Mouse (Mus musculus) lung, adult 18-20 months (tissue): Measurements from ENCODE around the gene Arrdc4.

ENCODE experiments used
- DNase-seq, 2 experiments: peaks; one replicate each; pipeline ENCODE4 v3.0.0; 2022; ENCODE audit warnings: mixed read lengths in 2 of 2

The Arrdc4 gene

DNA sequence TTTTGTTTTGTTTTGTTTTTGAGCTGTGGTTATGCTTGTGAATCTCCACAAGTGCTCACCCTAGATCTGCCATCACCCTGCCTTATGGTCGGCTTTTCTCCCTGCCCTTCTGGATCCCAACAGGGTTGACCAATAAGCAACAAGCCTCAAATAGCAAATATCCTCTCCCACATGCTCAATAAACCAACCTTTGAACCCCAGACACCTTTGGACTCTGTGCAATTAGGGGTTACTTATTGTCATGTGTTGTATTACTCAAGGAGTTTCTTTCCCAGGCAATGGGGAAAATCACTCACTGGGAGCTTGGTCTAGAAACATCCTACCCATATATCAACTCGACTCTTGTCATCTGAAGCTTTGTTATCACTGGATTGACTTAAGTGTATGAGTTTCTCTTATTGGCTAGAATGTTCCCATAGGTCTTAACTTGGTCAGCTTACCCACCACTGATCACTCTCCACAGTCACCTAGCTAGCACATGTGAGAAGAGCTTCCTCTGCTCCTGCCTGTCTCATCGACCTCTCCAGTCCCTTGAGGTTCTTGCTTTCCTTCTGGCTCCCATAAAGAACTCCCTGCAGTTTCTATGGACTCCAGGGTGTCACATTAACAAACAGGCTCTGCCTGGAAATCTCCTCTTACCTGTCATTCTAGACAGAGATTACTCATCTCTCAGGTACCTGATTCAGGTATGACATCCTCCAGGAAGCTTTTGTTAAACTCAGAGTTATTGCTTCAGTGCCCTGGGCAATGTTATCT, 40.3 kb downstream of the Arrdc4 start:
- DNase-seq, result no peak

DNA sequence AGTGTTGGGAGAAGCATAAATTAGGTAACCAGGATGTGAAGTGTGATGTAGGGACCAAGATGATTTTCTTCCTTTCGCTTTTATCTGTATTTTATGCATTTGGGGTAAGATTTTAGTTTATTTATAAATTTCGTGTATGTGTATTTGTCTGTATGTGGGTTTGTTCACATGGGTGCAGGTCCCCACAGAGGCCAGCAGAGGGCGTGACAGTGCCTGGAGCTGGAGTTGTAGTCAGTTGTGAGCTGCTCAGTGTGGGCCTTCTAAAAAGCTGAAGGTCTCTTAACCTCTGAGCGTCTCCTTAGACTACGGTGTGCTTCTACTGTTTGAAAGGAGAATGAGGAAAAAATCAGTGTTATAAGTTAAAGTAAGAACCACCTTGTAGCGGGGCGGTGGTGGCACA, 43.9 kb downstream of the Arrdc4 start:
- no peak for DNase-seq

DNA sequence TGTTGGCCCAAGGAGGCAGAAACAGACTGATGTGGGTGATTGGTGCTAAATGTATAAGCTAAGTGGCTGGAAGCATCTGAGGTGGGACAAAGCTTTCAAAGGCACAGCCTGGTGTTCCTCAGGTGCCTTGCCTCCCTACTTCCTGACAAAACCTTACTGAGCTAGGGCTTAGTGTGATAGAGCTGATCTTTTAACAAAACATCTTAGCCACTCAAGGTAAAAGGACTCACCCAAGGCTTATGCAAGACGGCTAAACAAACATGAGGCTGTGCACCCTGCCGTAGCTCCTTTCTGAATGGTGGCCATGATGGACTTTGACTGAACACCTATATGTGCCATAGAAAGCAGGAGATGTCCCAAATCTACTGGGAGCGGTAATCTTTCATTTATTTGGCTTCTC, 51.7 kb downstream of the Arrdc4 start:
- DNase-seq, result no peak

DNA sequence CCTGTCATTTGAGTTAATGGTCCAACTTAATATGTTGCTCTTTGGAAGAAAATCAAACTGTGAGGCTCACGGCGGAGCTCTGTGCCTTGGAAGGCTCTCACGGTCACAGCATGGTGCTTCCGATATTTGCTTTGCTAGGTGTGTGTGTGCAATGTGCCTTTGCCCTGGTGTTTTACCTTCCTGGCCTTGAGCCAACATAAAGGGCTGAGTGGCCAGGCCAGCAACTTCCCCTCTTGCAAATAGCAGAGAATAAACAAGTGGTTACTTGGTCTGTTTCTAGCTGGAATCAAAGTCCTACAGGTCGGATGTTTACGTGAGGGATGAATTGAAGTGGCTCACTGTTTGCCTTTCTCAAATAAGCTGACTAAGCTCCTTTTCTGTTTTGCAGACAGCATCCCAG, 52.1 kb downstream of the Arrdc4 start:
- peak; percentile 61 to 78 for DNase-seq

DNA sequence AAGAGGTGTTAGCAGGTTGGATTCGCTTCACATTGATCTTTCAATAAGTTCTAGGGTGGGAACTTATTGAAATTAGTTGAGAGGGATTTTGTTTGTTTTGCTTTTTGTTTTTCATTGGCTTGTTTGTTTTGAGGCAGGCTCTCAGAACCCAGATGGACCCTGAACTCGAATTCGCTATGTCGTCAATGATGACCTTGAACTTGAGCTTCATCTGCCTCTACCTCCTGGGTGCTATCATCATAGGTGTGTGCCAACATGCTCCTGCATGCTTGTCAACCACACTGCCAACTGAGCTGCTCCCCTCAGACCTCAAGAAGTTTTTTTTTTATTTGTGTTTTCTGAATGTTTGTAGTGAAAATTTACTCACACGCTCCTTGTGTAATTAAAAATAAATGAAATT, 52.6 kb downstream of the Arrdc4 start:
- no peak for DNase-seq

DNA sequence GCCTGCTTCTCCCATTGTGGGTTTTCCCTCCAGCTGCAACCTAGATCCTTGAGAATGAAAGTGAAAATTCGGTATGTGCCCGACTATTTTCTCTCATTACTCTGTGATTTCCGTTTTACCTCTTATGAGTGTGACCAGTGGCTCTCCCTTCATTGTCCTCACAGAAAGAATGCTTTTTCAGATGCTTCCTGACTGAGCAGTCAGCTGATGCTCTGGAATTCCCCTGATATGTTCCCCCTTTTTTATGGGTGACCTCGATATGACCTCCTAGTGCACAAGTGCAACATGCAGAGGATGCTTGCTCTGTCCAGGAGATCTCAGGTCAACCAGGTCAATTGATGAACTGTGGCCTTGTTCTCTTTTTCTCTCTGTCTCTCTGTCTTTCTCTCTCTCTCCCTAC, 56.3 kb downstream of the Arrdc4 start:
- no peak for DNase-seq

DNA sequence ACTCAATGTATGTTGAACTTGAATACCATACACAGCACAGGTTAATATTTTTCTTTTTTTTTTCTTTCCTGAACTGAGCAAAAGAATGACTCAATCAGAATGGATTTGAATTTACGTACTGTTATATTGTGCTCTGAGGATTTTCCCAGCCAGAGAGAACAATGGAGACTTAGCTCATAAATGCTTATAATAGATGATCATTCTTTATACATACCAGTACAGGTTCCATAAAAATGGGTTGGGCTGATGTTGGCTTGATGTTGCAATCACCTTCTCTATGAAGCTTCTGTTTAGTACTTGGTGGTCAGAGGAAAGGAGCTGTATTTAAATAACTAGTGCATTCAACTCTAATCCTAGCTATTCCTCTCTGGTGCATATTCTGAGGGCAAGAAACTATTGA, 57.6 kb downstream of the Arrdc4 start:
- DNase-seq, result no peak

DNA sequence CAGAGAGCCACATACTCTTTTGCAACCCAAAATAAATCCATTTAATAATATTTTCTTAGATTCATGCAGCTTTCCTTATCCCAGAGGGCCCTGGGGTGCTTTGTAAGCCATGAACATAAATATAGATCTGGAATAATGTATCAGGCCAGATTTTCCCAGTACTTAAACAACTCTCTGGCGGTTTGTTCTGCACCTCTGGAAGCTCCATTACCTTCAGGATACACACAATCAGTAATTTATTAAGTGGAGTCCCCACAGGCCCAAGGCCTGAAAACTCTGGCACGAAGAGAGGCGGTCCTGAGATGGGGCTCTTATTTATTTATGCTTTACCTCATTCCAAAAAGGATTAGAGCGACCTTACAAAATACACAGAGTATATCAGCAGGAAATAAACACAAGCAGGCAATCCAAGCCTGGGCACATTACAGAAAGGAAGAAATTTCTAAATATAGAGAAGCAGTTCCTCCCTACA, 61.9 kb downstream of the Arrdc4 start:
- DNase-seq, result no peak
